Mouse (Mus musculus) embryonic facial prominence, embryonic 13.5 days (tissue): ENCODE data around the gene Otulinl. TPM values are rescaled to one million over a fixed set of nuclear protein-coding genes. Genes with fewer than 3 reads are reported as not detected.

ENCODE experiments used
- ATAC-seq: fragments of 200-750 bp; cut with Nextera tagmentation; 2 replicates; pipeline ENCODE4 v1.8.0; 2017; ENCODE audit warnings: low read depth; ENCODE audit not compliant: insufficient number of reproducible peaks, insufficient read depth, low FRiP score, low TSS enrichment
- H3K27ac ChIP-seq: fragments of 300-500 bp; sonication (generic); 2 replicates; pipeline ENCODE4 v1.5.1; 2015; ENCODE audit warnings: moderate library complexity, mild to moderate bottlenecking, inconsistent platforms
- H3K27me3 ChIP-seq: fragments of 300-500 bp; sonication (generic); 2 replicates; pipeline ENCODE4 v1.6.1; 2015; ENCODE audit warnings: mild to moderate bottlenecking, inconsistent platforms
- H3K36me3 ChIP-seq: fragments of 300-500 bp; sonication (generic); 2 replicates; pipeline ENCODE4 v1.6.1; 2015; ENCODE audit warnings: mild to moderate bottlenecking, inconsistent platforms
- H3K4me1 ChIP-seq: fragments of 300-500 bp; sonication (generic); 2 replicates; pipeline ENCODE4 v1.6.1; 2015; ENCODE audit warnings: inconsistent platforms
- H3K4me2 ChIP-seq: fragments of 300-500 bp; sonication (generic); 2 replicates; pipeline ENCODE4 v1.6.1; 2015; ENCODE audit warnings: moderate library complexity, mild to moderate bottlenecking, inconsistent platforms
- H3K4me3 ChIP-seq: fragments of 300-500 bp; sonication (generic); 2 replicates; pipeline ENCODE4 v1.5.1; 2015; ENCODE audit warnings: mild to moderate bottlenecking, inconsistent platforms
- H3K9ac ChIP-seq: fragments of 300-500 bp; sonication (generic); 2 replicates; pipeline ENCODE4 v1.6.1; 2015; ENCODE audit warnings: mild to moderate bottlenecking, inconsistent platforms
- H3K9me3 ChIP-seq: fragments of 300-500 bp; sonication (generic); 2 replicates; pipeline ENCODE4 v1.6.1; 2016; ENCODE audit warnings: inconsistent platforms
- WGBS: fragments of 180-500 bp; shearing (Covaris S2); methylation state at CpG from one replicate; pipeline ENCODE4 v1.1.7; 2015; ENCODE audit warnings: mixed read lengths; 5-methylcytosine and 5-hydroxymethylcytosine counted together
- polyA plus RNA-seq: library from polyadenylated mRNA; unstranded; fragments of >200 nt; fragmentation: Nextera tagmentation; extraction: Ambion mirVana; gene quantifications from 2 replicates; pipeline ENCODE4 v1.2.1, GENCODE M21; 2015

Otulinl gene
- polyA plus RNA-seq, 1 experiment from 2014 or later = 19.8 TPM

DNA sequence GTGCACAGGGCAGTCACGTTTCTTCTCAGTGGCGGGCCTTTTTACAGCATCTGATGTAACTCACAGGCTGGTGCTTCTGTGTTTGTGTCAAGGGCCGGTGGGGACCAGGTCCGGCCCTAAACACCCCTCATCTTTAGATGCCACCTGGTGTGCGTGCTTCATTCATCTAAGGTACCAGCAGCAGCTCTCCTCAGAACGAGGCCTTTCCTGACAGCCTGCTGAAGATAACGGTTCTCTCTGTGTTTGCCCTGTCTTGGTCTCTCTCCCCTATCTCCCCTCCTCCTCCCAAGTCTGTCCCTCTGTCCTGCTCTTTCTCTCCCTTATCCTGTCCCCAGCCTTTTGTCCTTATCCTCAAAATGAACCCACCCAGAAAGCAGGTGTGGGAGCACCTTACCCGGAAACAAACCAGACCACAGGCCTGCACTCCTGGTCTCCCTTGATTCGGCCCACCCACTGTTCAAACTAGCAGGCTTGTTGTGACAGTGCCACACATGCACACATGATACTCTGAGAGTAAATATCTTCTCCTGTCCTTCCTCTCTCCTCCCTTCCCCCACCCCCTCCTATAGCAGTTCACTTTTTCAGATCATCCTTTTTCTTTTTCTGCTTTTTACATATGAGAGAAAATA lies 14.4 kb downstream of the Otulinl start:
- Histone ChIP-seq H3K4me2 (no peak overlapping the region), H3K36me3 (peaks cover 6% of the 10 kb centered on the region; the same call in 1 of the 2 replicates), H3K9me3 (no peaks in the 10 kb centered on the region), H3K27ac (no peak overlapping the region), H3K27me3 (no peaks in the 10 kb centered on the region), H3K4me1 (peaks cover 5% of the 10 kb centered on the region; the same call in 1 of the 2 replicates), H3K4me3 (no peak overlapping the region), H3K9ac (no peak overlapping the region)
- 69% methylated on average over 9 of the region's 9 CpGs for WGBS
- ATAC-seq = no peak

DNA sequence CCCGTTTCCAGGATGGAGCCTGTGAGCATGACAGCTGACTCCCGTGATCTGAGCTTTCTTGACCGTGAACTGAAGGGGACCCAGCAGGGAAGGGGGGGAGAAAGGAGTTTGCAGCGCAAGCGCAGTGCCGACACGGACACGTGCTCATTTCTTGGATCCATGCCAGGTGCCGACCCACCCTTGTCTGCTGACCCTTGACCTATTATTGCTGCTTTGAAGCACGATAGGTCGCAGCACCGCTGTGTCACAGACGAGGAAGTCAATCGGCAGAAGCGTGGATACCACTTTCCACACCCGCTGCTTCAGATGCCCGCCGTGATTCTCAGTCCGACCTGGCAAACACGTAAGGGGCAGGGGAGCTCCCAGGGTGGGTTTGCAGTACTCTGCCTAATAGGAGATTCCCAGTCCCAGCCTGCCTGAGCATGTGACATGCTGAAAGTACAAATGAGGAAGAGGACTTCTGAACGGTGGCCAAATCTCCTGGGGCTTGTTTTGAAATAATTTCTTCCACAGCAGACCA lies 15.9 kb downstream of the Otulinl start:
- ATAC-seq = no peak
- H3K9ac ChIP-seq = no peak overlapping the region
- peaks cover 5% of the 10 kb centered on the region; the same call in 1 of the 2 replicates for H3K4me1 ChIP-seq
- no peaks in the 10 kb centered on the region for H3K27me3 ChIP-seq
- peak overlapping the region; percentile 25 for H3K4me2 ChIP-seq
- no peaks in the 10 kb centered on the region for H3K9me3 ChIP-seq
- H3K36me3 ChIP-seq = peaks cover 6% of the 10 kb centered on the region; the same call in 1 of the 2 replicates
- H3K4me3 ChIP-seq = no peak overlapping the region
- 46% methylated on average over 21 of the region's 21 CpGs for WGBS
- no peak overlapping the region for H3K27ac ChIP-seq

DNA sequence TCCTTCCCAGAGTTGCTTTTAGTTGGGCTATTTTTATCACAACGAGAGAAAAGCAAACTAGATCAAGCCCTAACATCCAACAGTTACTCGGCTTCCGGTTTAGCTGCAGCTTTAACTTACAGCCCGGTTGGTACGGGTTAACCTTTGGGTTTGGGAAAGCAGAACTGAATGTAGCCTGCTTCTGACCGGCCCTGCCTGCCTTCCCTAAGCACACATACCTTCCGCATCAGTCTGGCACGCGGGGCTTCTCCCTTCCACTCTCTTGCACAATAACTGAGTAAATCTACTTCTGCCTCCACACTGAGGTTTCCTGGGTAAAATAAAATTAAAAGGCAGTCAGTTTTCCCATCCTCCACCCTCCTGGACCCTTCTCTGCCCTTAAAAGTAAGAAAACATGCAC lies 17.3 kb downstream of the Otulinl start:
- no peak for ATAC-seq
- Histone ChIP-seq H3K4me3 (no peak overlapping the region), H3K4me2 (no peak overlapping the region), H3K4me1 (peaks cover 5% of the 10 kb centered on the region; the same call in 1 of the 2 replicates), H3K36me3 (peaks cover 6% of the 10 kb centered on the region; the same call in 1 of the 2 replicates), H3K27ac (no peak overlapping the region), H3K27me3 (no peaks in the 10 kb centered on the region), H3K9me3 (no peaks in the 10 kb centered on the region), H3K9ac (no peak overlapping the region)
- WGBS = 91% methylated on average over 9 of the region's 9 CpGs

DNA sequence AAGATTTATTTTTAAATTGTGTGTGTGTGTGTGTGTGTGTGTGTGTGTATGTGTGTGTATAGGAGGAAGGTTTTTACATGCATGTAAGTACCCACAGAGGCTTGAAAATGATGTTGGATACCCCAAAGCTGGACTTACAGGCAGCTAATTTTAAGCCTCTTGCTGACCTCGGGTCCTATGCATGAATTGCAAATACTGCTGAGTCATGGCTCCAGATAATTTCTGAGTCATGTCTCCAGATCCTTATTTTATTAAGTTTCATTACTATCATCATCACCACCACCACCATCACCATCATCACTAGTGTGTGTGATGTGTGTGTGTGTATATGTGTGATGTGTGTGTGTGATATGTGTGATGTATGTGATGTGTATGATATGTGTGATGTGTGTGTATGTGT lies 18.7 kb downstream of the Otulinl start:
- no peak for ATAC-seq
- 38% methylated on average over 1 of the region's 1 CpGs for WGBS
- no peak overlapping the region for H3K4me3 ChIP-seq
- H3K9me3 ChIP-seq = no peaks in the 10 kb centered on the region
- no peak overlapping the region for H3K4me2 ChIP-seq
- peaks cover 15% of the 10 kb centered on the region for H3K36me3 ChIP-seq
- H3K27me3 ChIP-seq = no peaks in the 10 kb centered on the region
- no peak overlapping the region for H3K27ac ChIP-seq
- no peak overlapping the region for H3K9ac ChIP-seq
- peaks cover 5% of the 10 kb centered on the region; the same call in 1 of the 2 replicates for H3K4me1 ChIP-seq

DNA sequence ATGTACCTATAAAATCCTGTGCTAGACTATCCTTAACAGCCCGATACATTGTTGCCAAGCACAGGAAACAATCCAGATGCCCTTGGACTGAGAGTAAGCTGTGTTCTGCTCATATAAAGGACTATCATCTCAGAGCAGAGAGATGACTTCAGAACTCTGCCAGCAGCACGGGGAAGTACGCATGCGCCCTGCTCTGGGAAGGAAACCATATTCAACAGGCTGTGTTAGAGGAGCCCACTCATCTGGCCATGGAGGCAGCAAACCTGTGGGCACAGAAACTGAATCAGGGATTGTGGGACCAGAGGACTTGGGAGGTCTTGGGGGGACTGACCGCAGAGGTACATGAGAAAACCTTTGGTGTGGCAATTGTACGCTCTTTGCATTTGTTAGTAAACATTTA lies 19.7 kb downstream of the Otulinl start:
- Histone ChIP-seq H3K9ac (no peak overlapping the region), H3K27ac (no peak overlapping the region), H3K36me3 (peaks cover 15% of the 10 kb centered on the region), H3K4me1 (peaks cover 5% of the 10 kb centered on the region; the same call in 1 of the 2 replicates), H3K27me3 (no peaks in the 10 kb centered on the region), H3K4me3 (no peak overlapping the region), H3K4me2 (no peak overlapping the region), H3K9me3 (no peaks in the 10 kb centered on the region)
- no peak for ATAC-seq
- WGBS = 88% methylated on average over 6 of the region's 6 CpGs

DNA sequence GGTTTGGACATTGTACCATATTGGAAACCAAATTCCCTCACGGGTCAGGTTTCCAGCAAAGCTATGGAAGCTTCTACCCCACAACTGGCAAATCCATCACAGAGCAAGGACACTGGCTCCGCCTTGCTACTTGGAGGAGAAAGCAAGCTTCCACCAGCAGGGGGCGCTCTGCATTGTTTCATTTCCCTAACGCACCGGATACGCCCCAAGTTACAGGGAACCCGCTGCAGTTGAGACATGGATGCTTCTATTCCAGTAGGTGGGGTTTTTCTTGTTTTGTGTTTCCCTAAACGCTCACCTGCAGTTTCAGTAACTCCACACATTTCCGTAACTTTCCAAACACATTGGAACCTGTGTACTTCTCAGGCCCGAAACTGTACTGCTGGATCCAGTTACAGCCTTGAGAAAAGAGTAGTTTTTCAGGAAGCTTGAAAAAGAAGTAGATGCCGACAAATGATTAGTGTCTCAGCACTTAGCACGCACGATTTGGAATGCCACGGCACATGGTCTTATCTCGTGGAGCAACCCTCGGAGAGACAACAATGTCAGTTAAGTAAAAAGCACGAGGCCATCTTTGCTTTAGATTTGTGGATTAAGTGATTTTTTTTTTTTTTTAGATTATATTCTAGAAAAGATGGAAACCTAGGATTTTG lies 21.7 kb downstream of the Otulinl start:
- 31% methylated on average over 17 of the region's 17 CpGs for WGBS
- peaks cover 15% of the 10 kb centered on the region for H3K36me3 ChIP-seq
- H3K4me2 ChIP-seq = peak overlapping the region; percentile 32
- no peaks in the 10 kb centered on the region for H3K27me3 ChIP-seq
- H3K4me3 ChIP-seq = no peak overlapping the region
- no peaks in the 10 kb centered on the region for H3K4me1 ChIP-seq
- ATAC-seq = 0 out of 2 replicates have a peak, but pooled peaks have one; percentile 67
- H3K9me3 ChIP-seq = no peaks in the 10 kb centered on the region
- H3K9ac ChIP-seq = no peak overlapping the region
- H3K27ac ChIP-seq = no peak overlapping the region

DNA sequence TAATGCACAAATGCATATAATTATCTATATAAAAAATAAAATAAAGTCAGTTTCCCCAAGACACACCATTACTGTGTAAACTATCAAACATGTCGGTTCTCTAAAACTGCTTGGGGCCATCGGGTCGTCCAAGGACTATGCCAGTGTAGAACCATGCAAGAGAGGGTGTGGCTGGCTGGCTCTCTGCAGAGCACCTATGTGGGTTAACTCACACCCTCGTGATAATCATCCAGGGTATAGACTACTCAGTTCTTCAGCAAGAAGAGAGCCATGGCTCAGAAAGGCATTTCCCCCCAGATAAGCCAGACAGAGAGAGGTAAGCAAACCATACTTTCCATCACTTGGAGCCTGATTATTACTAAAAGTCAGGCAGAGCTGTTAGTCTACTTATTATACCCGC lies 22.2 kb downstream of the Otulinl start:
- Histone ChIP-seq H3K36me3 (peaks cover 15% of the 10 kb centered on the region), H3K9me3 (no peaks in the 10 kb centered on the region), H3K4me3 (no peak overlapping the region), H3K4me2 (no peak overlapping the region), H3K9ac (no peak overlapping the region), H3K4me1 (no peaks in the 10 kb centered on the region), H3K27ac (no peak overlapping the region), H3K27me3 (no peaks in the 10 kb centered on the region)
- 79% methylated on average over 5 of the region's 5 CpGs for WGBS
- ATAC-seq = no peak

DNA sequence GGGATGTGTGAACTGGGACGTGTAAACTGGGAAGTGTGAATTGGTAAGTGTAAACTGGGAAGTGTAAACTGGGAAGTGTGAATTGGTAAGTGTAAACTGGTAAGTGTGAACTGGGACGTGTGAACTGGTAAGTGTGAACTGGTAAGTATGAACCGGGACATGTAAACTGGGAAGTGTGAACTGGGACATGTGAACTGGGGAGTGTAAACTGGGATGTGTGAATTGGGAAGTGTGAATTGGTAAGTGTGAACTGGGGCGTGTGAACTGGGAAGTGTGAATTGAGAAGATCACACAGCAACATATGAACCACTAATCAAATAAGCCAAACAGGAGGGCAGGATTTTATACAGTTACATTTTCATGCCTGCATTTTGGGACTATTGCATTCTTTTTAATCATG lies 23.0 kb downstream of the Otulinl start:
- WGBS = 91% methylated on average over 4 of the region's 4 CpGs
- Histone ChIP-seq H3K9me3 (no peaks in the 10 kb centered on the region), H3K4me2 (no peak overlapping the region), H3K27me3 (no peaks in the 10 kb centered on the region), H3K36me3 (peaks cover 9% of the 10 kb centered on the region; the same call in 1 of the 2 replicates), H3K27ac (no peak overlapping the region), H3K4me1 (no peaks in the 10 kb centered on the region), H3K4me3 (no peak overlapping the region), H3K9ac (no peak overlapping the region)
- no peak for ATAC-seq

DNA sequence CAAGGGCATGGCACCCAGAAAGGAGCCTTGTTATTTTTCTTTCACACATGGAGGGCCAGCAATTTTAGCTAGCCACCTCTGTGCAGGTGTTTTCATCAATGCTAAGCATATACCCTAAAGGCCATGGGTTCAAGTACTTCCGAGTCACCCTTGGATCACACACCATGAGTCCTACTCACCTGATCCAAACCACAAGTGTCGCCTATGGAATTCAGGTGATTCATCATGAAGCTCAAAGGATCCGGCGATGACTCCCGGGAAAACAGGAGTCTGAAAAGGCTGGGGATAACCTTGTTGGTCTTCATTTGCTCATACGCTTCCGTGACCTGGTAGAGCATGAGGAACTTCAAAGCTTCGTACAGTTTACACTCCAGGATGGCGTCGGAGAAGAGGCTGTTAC lies 23.5 kb downstream of the Otulinl start:
- no peak for ATAC-seq
- Histone ChIP-seq H3K4me2 (no peak overlapping the region), H3K27ac (no peak overlapping the region), H3K9me3 (no peaks in the 10 kb centered on the region), H3K4me3 (no peak overlapping the region), H3K27me3 (no peaks in the 10 kb centered on the region), H3K9ac (no peak overlapping the region), H3K36me3 (peaks cover 9% of the 10 kb centered on the region; the same call in 1 of the 2 replicates), H3K4me1 (no peaks in the 10 kb centered on the region)
- 93% methylated on average over 10 of the region's 10 CpGs for WGBS

DNA sequence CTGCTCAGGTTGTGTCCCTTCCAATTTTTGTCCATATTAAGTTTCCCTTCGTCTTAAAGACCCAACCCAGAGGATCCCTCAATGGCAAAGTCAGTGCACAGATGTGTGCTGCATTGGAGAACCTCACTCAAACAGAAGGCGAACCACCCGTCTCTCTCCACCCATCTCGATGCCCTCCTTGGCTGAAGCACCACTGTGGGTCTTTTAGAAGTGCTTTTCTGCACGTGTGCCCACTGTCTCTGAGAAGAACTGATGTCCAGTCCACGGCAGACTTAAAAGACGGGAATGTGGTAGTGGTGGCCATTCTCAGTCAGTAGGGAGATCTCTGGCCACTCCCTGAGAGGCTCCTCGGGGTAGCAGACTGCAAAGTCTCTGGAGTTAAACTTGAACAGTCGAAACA lies 24.8 kb downstream of the Otulinl start:
- H3K9me3 ChIP-seq = no peaks in the 10 kb centered on the region
- H3K27me3 ChIP-seq = no peaks in the 10 kb centered on the region
- H3K4me1 ChIP-seq = no peaks in the 10 kb centered on the region
- no peak overlapping the region for H3K27ac ChIP-seq
- peaks cover 9% of the 10 kb centered on the region; the same call in 1 of the 2 replicates for H3K36me3 ChIP-seq
- ATAC-seq = no peak
- no peak overlapping the region for H3K4me2 ChIP-seq
- H3K4me3 ChIP-seq = no peak overlapping the region
- 79% methylated on average over 9 of the region's 9 CpGs for WGBS
- H3K9ac ChIP-seq = no peak overlapping the region

DNA sequence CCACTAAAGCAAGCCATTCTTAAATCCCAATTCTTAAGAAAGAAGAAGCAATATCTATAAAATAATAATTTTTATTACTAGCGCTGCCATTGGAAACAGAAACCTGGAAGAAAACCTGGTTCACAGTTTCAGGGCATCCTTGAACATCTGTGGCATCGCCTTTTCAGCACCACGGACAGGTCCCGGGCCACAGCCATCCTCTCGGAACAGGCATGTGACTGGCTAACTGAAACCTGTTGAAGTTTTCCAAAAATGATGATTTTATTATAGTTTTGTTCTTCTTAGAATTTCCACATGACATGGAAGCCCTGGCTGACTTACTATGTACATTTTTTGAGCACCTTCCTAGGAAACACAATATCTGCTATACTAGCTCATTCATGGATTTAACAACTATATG lies 26.4 kb downstream of the Otulinl start:
- Histone ChIP-seq H3K27ac (no peak overlapping the region), H3K4me1 (no peaks in the 10 kb centered on the region), H3K9me3 (no peaks in the 10 kb centered on the region), H3K9ac (no peak overlapping the region), H3K4me3 (no peak overlapping the region), H3K36me3 (peaks cover 9% of the 10 kb centered on the region; the same call in 1 of the 2 replicates), H3K27me3 (no peaks in the 10 kb centered on the region), H3K4me2 (no peak overlapping the region)
- no peak for ATAC-seq
- whole genome bisulfite sequencing = 14% methylated on average over 5 of the region's 5 CpGs

DNA sequence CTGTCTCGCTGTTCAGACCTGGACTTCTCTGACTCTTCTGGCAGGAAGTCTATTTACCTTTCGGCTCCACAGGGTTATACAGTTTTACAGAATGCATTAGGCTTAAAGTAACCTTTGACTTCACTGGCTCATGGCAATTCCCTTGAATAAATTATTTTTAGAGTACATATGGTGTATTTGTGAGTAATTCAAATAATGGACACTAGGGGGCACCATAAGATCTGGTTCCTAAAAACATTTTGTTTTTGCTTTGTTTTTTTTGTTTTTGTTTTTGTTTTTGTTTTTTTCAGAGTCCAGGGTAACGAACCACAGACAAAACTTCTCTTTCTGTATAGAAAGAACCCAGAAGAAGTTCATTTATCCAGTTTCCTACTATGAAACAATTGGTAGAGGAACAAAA lies 33.7 kb downstream of the Otulinl start:
- 44% methylated on average over 3 of the region's 3 CpGs for WGBS

More for the DNA sequence above, 33.7 kb downstream of the Otulinl start:
- Histone ChIP-seq H3K36me3 (no peaks in the 10 kb centered on the region), H3K9me3 (no peaks in the 10 kb centered on the region), H3K27ac (no peak overlapping the region), H3K4me3 (no peak overlapping the region), H3K4me2 (no peak overlapping the region), H3K27me3 (no peaks in the 10 kb centered on the region), H3K4me1 (no peaks in the 10 kb centered on the region), H3K9ac (no peak overlapping the region)
- no peak for ATAC-seq
